Mouse (Mus musculus) lung, adult 2 months (tissue): Measurements from ENCODE around the gene Tnrc18.

ENCODE experiments used
- CTCF ChIP-seq: fragments of 200-500 bp; IDR thresholded peaks from 2 replicates; pipeline ENCODE4 v1.5.1; 2011; ENCODE audit warnings: mild to moderate bottlenecking, low read length, control low read depth; ENCODE audit not compliant: insufficient read depth
- POLR2A ChIP-seq: fragments of 200-500 bp; IDR thresholded peaks from 2 replicates; pipeline ENCODE4 v1.6.1; 2011; ENCODE audit warnings: low read depth, mild to moderate bottlenecking, control low read depth, low read length, borderline replicate concordance; ENCODE audit errors: extremely low read depth

- TF ChIP-seq POLR2A: no peak
- peak; percentile 65 for TF ChIP-seq CTCF
Measured at GRCm38 (mm10) chr5:142844467-142844866, 27.0 kb upstream of the Tnrc18 start.
